Mouse (Mus musculus) layer of hippocampus, postnatal 36 days (tissue): Measurements from ENCODE around the gene Fam169b. TPM values are rescaled to one million over a fixed set of nuclear protein-coding genes. Genes with fewer than 3 reads are reported as not detected.
"Not testable (repeated sequence)": the region's sequence is repeated elsewhere in the genome, so short reads cannot be mapped to it uniquely, and the experiment has no call there.

ENCODE experiments used
- DNase-seq, 2 experiments: peaks; one replicate each; pipeline ENCODE4 v3.0.0; 2022
- total RNA-seq, 2 experiments: library from RNA; stranded (reverse); gene quantifications; 2 replicates each; pipeline ENCODE4 v1.2.3; 2021

Fam169b gene
- total RNA-seq, 2 experiments from 2014 or later: 0.51 to 0.92 TPM

GRCm38 (mm10) chr7:68286526-68287481 lies 13.2 kb downstream of the Fam169b start:
- DNase-seq: no peak

DNA sequence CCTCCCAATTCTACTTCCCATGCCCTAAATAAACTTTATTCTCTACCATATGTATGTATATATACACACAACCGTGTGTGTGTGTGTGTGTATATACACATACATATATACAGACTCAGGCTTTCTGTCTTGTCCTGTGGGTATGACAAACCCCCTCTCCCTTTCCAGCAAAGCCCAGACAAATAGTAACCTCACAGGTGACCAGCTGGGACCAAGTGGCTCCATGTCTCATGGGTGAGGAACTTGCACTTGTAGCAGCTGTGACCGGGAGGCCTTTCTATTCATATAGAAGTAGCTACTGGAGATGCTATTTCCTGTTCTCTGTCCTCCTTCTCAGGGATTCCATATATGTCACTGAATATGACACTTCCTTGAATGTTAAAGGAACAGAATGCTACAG lies 13.9 kb downstream of the Fam169b start:
- DNase-seq: no peak

- DNase-seq: not testable (repeated sequence)
Measured at GRCm38 (mm10) chr7:68288000-68288399, 14.4 kb downstream of the Fam169b start.

DNA sequence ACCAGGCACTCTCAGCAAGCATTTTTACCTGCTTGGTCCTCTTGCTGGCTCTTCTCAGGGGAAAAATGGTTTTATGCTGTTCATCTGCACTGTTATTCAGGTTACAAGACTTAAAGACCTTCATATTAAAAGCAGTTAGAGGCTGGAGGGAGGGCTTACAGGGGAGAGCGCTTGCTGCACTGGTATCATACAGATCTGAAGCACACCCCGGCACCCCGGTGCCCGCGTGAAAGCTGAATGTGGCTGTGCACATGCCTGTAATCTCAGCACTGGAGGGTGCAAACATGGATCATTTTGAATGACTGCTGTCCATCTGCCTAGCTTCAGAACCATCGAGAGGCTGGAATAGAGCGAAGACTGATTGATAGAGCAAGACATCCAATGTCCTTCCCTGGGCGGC lies 15.4 kb downstream of the Fam169b start:
- DNase-seq: no peak

DNA sequence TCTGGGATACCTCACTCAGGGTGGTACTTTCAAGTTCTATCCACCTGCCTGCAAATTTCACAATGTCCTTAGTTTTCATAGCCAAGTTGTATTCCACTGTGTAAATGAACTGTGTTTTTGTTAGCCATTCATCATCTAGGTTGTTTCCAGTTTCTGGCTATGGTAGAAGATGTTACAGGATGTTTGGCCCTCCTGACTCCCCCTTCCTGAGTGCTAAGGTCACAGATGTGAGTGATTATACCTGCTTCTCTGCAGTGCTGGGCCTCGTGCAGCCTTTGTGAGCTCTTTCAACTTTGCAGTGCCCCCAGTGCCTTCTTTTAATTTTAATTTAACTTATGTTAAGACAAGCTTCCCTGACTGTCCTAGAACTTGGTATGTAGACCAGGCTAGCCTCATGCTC lies 18.0 kb downstream of the Fam169b start:
- no peak for DNase-seq

DNA sequence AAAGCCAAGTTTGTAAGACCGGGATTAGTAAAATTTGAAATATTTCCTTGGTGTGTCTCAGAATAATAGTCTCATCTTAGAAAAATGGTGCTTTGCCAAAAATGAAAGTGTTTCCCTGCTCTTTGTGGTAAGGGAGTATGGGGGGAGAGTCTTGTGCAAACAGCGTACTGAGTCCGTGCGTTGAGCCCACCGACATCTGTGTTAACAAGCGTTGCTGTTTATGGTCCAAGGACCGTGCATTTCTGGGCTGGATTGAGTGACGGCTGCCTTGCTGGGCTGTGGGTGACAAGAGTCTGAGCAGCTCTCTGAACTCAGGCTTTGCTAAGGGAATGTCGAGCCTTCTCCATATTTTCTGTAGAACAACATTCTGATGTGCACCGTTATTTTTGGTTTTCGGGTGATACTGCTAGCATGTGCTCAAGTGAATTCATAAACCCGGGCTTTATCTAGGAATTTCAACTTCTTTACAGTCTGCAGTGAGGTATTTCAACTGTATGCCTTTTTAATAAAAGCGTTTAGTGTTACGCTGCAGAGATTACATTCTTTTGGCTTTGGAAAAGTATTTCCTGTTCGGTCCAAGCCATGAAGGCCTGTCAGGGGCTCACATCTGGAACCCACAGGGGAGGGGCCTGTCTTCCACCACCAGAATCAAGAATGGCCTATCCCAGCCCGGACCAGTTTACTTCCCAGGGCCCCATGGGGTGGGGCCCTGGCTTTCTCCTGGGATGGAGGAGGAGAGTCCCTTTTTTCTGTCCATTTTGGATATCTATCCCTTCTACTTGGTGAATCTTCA lies 20.6 kb downstream of the Fam169b start:
- DNase-seq: no peak

- no peak for DNase-seq
Measured at GRCm38 (mm10) chr7:68296487-68296886, 22.8 kb downstream of the Fam169b start.

GRCm38 (mm10) chr7:68298381-68299076 lies 24.9 kb downstream of the Fam169b start:
- DNase-seq: no peak

DNA sequence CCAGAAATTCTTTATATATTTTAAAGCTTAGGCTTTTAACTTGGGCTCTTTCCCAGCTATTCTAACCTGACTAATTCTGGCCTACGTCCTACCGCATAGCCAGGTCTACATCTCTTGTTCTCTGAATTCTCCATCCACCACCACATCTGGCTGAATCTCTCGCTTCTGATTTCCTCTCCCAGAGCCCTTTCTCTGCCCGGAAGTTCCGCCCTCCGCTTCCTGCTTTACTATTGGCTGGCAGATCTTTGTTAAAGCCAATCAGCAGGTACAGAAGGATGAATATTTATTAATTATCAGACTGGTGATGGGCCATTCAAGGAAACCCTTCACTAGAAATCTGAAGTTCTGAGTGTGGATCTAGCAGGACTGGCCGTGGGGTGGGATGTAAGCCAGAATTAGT lies 27.5 kb downstream of the Fam169b start:
- no peak for DNase-seq

GRCm38 (mm10) chr7:68302586-68303433 lies 29.2 kb downstream of the Fam169b start:
- peak; percentile 68 to 74 for DNase-seq

DNA sequence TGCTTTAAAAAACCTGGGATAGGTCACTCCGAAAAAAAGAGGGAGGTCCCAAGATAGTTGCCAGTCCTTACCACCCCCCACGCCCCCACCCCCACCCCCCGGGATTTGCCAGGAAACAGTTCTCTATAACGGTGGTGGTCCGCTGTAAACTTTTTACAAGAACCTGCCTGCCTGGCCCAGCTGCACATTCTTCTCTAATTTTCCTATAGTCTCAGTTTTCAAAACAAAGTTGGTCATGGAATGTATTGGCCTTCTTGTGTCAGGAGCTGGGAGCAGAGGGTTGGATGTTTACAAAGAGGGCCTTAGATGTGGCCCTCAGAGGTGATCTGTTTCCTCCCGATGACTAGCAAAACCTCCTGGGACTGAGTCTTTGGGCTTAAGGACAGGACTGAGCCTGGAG lies 30.0 kb downstream of the Fam169b start:
- DNase-seq: no peak

DNA sequence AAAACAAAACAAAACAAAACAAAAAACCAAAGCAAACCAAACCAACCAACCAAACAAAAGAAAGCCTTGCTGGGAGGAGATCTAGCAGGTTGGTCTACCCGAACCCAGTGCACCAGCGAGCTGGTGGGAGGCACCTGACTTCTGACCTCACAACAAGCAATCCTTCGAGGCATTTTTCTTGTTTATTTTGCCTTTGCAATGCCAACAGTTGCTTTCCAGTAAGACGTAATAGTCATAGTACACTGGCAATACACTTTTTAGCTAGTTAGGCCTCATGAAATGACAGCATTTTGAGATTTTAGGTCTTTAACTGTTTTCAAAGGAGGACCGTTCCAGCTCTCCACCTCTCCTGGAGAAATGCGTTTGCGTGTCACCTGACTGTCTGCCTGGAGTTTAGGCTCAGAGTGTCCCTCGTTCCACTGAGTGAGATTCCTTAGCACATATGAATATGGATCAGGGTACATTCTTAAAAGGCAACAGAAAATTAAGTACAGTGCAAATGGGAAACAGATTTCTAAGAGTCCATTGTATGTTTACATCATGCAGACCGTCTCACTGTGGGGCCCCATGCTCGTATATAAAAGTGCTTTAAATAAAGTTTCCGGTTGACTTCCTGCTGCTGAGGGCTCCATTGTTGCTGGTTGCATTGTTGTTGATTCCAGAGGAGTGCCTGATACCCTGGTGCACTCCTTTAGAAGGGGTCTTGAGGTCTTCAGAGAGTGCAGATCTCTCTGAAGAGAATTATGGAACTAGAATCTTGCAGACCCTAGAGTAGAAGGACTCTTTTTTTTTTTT lies 32.3 kb downstream of the Fam169b start:
- DNase-seq: no peak

DNA sequence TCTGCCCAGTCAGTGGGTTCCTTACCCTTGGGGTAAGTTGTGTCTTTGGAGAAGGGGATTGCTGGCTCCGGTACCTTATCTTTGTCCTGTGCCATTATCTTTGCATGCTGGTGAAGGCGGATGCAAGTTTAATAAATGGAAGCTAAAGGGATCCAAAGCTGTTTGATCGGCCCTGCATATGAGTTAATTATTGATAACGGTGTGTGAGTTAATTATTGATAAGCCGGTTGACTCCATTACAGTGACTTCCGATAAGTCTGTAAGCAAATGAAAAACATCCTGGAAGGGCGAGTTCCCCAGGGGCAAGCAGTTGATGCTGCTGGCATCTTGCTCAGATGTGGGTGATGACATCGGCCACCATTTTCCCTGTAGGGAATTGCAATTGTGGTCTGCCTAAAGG lies 33.1 kb downstream of the Fam169b start:
- no peak for DNase-seq

DNA sequence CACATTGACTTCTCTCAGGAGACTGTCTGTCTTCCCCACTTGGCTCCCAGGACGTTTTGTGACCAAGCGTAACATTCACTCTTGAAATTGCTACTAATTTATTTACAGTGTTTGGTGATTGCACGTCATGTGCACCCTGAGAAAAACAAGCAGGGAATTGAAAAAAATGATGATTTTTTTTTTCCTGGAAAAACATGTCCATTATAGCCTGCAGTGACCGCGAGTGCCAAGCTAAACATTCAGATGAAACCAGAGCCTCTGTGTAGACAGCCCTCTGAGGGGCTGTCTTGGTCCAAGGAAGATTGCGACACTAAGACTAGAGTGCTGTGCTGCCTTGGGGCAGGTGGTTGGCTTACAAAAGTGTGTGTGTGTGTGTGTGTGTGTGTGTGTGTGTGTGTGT lies 37.8 kb downstream of the Fam169b start:
- DNase-seq: no peak

- DNase-seq: no peak
Measured at GRCm38 (mm10) chr7:68312395-68312794, 38.8 kb downstream of the Fam169b start.

DNA sequence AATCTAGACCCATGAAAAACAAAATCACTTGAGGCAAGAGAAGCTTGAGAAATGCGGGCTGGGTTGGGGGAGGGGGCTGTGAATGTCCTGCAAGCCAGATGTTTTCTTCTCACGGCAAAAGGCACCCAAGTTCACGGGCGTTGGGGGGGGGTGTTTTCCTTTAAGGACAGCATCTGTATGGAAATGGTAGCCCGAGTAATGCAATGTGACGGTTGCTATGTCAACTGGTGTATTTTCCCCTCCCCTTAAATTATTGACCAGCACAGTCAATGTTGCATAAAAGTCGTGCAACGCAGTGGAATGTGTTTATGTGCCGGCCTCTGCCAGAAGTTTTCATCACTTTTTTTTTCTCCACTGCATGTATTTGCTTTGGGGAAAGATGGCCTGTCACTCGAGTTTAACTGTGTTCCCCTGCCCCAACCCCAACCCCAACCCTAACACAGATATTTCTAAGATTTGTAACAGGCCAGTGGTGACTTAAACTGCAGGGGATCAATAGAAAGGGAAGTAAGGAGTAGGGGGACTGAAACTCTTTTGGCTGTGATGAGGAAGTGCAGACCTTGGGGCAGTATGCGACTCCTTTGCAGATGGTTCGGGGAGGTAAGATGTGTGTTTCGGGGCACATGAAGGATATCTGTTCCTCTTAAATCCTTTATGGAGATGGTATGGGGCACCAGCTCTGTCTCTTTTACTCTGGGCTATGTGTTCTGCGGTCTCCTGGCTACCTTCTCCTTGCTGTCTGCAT lies 39.6 kb downstream of the Fam169b start:
- DNase-seq: no peak

DNA sequence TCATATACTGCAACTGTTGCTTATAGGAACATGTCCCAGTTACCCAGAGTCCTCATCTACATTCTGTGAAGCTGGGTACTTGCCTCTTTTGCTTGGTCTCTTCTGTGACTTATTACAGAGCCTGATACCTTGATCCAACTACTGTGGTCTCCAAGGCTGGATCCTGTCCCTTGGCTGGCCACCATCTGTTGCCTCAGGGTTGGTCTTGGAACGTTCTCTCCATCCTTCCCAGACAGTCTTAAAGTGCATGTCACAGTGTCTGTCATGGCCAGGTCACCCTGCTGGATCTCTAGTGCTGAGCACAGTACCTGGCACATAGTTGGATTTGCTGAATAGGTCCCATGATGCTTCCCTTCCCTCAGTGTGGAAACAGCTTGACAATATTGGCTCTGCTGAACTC lies 40.6 kb downstream of the Fam169b start:
- no peak for DNase-seq

DNA sequence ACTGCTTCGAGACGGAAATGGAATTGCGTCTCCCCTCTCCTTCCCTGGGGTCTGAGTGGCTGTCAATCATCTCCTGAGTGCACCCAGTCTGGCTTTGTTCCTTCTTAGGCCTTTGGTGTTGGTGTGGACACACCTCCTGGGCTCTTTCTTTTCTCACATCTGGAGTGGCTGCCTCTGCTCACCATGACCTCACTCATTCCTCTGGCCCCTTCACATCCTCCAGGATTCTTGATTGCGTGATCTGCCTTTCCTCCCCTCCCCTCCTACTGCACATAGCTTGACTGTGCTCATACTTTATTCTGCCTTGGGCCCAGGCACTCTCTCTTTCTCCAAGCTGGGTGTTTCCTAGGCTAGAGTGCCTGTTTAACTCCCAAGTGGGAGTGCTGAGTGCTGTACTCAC lies 41.4 kb downstream of the Fam169b start:
- no peak for DNase-seq

- peak; percentile 46 to 64 for DNase-seq
Measured at GRCm38 (mm10) chr7:68318006-68318788, 44.6 kb downstream of the Fam169b start.
